Mouse (Mus musculus) ES-Bruce4 (cell line): ENCODE results near the gene Pkp4.

ENCODE experiments used
- CTCF ChIP-seq: IDR thresholded peaks from one replicate; pipeline ENCODE4 v1.8.1; 2011; ENCODE audit warnings: low read depth, low read length
- EP300 ChIP-seq: IDR thresholded peaks from 2 replicates; pipeline ENCODE4 v1.6.1; 2011; ENCODE audit warnings: low read depth, low read length; ENCODE audit not compliant: insufficient read depth
- POLR2A ChIP-seq: IDR thresholded peaks from one replicate; pipeline ENCODE4 v1.8.1; 2011; ENCODE audit warnings: low read length; ENCODE audit not compliant: insufficient read depth

- TF ChIP-seq CTCF: no peak
- TF ChIP-seq EP300: no peak
- TF ChIP-seq POLR2A: no peak
Observed at GRCm38 (mm10) chr2:59178960-59179359, 18.3 kb downstream of the Pkp4 start.
